Mouse (Mus musculus): ENCODE measurements around the gene Plcb4. TPM values are rescaled to one million over a fixed set of nuclear protein-coding genes. Genes with fewer than 3 reads are reported as not detected.

Plcb4 gene
- total RNA-seq, 2 experiments from 2014 or later = 19.5 to 27.3 TPM

DNA sequence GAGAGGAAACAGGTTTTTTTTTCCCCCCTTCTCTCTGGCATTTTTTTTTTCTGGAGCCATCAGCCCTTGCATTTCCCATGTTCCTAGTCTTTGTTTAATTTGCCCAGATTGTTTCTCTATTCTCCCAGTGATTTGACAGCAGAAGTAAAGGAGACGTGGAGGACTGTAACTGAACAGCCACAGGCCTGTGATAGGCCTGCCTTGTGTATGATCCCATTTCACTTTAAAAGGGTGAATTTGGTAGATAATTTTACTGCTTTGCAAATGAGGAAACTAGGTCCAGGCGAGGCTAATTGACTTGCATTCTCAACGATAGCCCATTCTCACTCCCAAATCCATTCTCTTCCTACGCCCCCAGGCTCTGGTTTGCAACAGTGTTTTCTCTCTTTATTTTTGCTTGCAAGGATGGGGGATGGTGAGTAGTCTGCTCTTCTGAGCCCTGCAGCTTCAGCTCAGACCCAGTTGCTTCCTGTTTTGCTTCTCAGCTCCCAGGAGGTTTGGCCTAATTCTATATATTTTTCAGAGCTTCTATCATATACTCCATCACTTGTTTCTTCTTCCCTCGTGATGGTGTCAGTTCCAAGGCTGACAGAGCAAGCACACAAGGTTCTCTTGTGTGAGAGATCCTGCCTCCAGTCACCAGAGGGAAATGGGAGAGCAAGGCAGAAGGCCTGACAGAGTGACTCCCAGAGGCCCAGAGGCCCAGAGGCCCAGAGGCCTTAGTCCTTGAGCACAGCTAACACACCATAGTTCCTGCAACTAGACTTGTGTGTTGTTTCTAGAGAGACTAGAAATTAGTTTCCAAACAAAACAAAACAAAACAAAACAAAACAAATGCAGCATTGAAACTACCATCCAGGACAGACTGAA lies 139.1 kb downstream of the Plcb4 start:
- DNase-seq = no peak
- intact Hi-C loops (cut with DNase I) = no loop called here

DNA sequence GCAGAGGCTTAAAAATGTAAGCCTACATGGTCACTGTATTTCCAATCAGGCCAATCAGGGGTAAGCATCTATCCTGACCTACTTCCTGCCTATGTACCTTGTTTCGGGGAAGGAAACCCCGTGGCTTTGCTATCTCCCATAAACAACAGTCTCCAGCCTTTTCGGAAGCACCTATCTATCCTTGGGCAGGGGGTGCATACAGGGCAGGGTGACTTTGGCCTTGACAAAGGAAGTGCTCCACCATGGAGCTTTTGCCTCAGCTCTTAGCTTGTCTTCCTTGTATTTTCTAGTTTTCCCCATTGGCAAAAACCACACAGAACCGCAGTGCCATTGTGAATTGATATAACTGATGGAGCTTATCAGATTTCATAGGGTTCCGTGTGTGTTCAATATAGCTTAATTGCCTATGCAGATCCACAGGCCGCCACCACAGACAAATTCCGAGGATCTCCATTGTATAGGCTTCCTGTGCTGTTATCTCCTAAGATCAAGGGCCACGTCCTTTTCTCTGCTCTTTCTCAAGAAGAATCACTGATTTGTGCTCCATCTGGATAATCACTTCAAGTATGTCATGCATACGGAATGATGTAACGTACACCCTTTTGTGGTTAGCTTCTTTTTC lies 140.4 kb downstream of the Plcb4 start:
- intact Hi-C loops (cut with DNase I) = no loop called here
- DNase-seq = no peak

DNA sequence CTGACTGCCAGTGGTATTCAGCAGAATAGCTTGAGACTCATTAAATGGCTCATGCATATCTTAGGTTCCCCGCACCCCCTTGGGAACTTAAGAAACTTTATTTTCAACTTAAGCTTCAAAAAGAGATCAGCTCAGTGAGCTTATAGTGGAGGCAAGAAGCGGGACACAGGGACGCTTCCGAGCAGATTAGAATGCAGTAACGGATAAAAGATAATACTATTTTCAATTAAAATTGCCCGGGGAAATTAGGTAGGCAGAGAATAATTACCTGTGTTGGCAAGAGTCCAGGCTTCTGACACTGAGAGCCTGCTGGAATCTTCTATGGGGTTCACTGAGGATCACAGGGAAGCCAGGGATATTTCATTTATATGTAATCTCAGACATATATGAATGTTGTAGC lies 141.6 kb downstream of the Plcb4 start:
- intact Hi-C loops (cut with DNase I) = no loop called here

DNA sequence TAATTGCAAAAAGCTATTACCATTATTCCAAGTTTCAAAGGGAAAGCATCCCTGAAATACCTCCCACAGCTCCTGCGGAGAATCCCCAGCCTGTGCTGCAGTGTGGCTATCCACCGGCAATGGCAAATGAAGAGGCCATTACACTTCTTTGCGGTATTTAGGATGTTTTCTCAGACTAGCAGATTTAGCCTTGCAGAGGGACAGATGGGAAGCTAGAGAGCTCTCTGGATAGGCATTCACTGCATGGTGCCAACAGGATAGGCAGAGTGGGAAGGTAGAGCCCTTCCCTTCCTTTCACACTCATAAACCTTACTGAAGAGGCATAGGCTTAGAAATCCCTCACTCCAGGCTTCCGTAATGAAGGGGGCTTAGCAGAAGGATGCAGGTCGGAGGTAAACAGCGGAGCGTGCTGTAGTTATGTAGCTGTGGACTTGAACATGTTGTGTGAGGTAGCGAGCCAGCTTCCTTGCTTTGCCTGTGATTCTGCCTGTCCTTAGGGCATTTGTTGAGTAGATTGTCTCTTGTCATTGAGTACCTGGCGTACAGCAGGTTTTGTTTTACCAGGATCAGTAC lies 144.2 kb downstream of the Plcb4 start:
- DNase-seq = no peak
- intact Hi-C loops (cut with DNase I) = no loop called here

More for the DNA sequence above, 141.6 kb downstream of the Plcb4 start:
- no peak for DNase-seq

- intact Hi-C loops (cut with DNase I) = no loop called here
- no peak for DNase-seq
Measured at GRCm38 (mm10) chr2:135805748-135806685, 147.2 kb downstream of the Plcb4 start.

- DNase-seq = no peak
- intact Hi-C loops (cut with DNase I) = no loop called here
Measured at GRCm38 (mm10) chr2:135808342-135808741, 149.5 kb downstream of the Plcb4 start.

- intact Hi-C loops (cut with DNase I) = no loop called here
- DNase-seq = no peak
Measured at GRCm38 (mm10) chr2:135810841-135811240, 152.0 kb downstream of the Plcb4 start.

- intact Hi-C loops (cut with DNase I) = no loop called here
- no peak for DNase-seq
Measured at GRCm38 (mm10) chr2:135811453-135812101, 152.8 kb downstream of the Plcb4 start.

DNA sequence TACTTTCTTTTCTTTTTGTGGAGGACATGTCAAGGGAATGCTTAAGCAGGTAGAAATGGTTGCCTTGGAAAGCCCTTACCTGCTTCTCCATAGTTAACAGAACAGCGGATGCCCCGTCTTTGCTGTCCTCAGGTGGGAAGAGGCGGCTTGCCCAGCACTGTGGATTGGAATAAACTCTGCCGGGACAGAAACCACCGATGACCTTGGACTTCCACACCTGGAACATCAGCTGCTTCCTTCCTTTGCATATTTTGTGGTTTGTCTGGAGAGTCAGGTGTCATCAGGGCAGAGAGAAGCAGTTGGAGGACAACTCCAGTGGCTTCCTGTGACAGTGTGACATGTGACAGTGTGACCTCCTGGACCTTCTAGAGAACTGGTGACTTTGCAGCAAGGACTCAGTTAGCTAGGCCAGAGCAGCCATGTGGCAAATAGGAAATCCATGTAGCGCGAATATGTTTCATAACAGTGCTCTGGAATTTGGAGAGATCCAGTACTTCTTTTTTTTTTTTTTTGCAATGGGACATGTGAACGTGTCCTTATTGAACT lies 154.0 kb downstream of the Plcb4 start:
- no peak for DNase-seq
- intact Hi-C loops (cut with DNase I) = no loop called here

GRCm38 (mm10) chr2:135820691-135821090 lies 161.9 kb downstream of the Plcb4 start:
- no peak for DNase-seq
- intact Hi-C loops (cut with DNase I) = no loop called here

GRCm38 (mm10) chr2:135823690-135824089 lies 164.9 kb downstream of the Plcb4 start:
- no peak for DNase-seq
- intact Hi-C loops (cut with DNase I) = no loop called here

- DNase-seq = no peak
- intact Hi-C loops (cut with DNase I) = no loop called here
Measured at GRCm38 (mm10) chr2:135824757-135825156, 165.9 kb downstream of the Plcb4 start.

DNA sequence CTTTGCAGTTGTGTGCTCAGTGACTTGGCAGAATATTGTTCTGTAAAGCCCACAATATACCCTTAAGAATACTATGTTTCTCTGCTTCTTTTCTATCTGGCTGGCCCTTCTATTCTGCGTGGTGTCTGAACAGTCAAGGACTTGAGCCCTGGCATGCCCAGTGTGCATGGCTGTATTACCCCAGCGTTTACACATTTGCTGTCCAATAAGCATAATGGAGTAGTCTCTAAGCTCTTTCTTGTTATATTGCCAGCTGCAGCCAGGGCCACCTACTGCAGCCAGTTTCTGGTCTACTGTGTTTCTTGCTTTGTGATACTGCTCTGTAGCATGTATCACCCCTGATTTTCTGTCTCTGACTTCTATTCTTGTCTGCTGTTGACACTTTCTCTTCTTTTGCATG lies 166.8 kb downstream of the Plcb4 start:
- intact Hi-C loops (cut with DNase I) = no loop called here

DNA sequence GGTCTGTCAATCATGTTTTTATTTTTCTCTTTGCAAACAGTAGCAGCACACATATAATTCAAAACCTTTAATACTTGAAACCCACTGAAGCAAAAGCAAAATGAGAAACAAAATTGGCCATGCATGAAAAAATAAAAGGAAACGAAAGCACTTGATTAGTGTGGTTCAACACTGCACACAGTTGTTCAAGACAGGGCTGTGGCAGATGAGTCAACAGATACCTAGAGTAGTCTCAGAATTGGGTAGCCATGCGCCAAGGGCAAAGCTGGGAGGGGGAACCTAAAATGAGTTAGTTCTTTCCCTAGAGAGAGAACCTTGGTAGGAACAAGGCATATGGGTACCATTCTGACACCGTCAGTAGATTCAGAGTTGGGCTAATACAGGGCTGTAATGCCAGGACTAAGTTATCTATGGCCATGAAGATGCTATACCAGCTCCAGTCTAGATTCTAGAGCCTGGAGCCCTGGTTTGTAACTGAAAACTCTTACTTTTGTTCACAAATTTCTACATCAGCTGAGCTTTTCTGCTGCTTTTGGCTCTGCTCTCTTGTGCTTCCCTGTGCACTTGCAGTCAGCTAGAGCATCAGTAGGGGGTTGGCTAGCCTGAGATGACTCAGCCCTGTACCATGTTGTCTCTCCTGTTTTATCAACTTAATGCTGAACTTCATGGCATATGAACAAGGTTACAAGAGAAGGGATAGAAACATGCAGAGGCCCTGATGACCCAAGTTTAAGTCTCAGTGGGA lies 168.0 kb downstream of the Plcb4 start:
- DNase-seq = no peak
- intact Hi-C loops (cut with DNase I) = no loop called here

More for the DNA sequence above, 166.8 kb downstream of the Plcb4 start:
- no peak for DNase-seq

DNA sequence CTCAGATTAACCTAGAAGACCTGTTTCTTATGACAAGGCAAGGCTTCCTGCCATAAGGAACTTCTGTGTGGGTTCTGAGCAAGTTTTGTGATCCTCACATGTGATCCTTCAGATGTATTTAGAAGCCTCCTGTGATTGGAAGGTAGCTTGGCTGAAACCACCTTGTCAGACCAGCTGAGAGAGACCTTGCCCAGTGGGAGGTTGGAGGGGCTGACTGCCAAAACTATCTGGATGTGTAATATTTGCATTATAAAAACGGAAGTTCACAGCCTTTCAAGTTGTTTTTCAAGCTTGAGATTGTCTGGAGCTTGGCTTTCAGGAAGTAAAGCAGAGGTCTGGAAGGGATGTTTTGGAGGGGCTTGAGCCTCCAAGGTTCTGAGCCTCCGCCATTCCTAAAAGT lies 169.6 kb downstream of the Plcb4 start:
- intact Hi-C loops (cut with DNase I) = no loop called here
- DNase-seq = no peak

GRCm38 (mm10) chr2:135833743-135834142 lies 174.9 kb downstream of the Plcb4 start:
- intact Hi-C loops (cut with DNase I) = no loop called here
- no peak for DNase-seq

GRCm38 (mm10) chr2:135834435-135834834 lies 175.6 kb downstream of the Plcb4 start:
- no peak for DNase-seq
- intact Hi-C loops (cut with DNase I) = no loop called here

- intact Hi-C loops (cut with DNase I) = no loop called here
- DNase-seq = no peak
Measured at GRCm38 (mm10) chr2:135835911-135836310, 177.1 kb downstream of the Plcb4 start.

- no peak for DNase-seq
- intact Hi-C loops (cut with DNase I) = no loop called here
Measured at GRCm38 (mm10) chr2:135836426-135836825, 177.6 kb downstream of the Plcb4 start.
